Mouse (Mus musculus): ENCODE measurements around the gene Itih5. TPM values are rescaled to one million over a fixed set of nuclear protein-coding genes. Genes with fewer than 3 reads are reported as not detected.

Gene Itih5
- polyA plus RNA-seq, 1 experiment, result 4.8 TPM

- H3K4me3 ChIP-seq (replicated peaks; ENCODE audit: extremely low read depth, low read depth, low read length), result no peak overlapping the region
- WGBS, result 87% methylated on average over 9 of the region's 9 CpGs
- TF ChIP-seq CTCF (IDR thresholded peaks at IDR 0.05; ENCODE audit: insufficient read depth, low read length) (no peak), POLR2A (IDR thresholded peaks at IDR 0.05; ENCODE audit: borderline replicate concordance, extremely low read depth, low read depth, low read length) (no peak)
- no peak for DNase-seq
- H3K4me1 ChIP-seq (ENCODE audit: control insufficient read depth, insufficient read depth, low read length), result no peaks in the 10 kb centered on the region
Observed at GRCm38 (mm10) chr2:10251466-10251865, 98.1 kb downstream of the Itih5 start.

DNA sequence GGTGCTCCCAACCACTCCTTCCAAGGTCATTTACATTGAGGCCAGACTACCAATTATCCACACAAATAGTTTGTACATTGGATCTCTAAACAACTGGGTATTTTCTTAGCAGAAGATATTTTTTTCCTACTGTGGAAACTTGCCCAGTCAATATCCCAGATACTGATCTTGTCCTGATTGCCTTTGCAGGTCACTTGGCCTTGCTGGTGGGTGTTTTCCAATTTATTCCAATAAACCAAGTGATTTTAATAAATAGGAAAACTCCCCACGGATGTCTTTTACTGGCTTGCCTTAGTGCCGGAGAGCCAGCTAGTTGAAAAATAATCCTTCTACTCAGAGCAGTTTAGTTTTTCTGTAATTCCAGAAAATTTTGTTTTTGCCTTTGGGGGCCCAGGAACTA is 98.6 kb downstream of the Itih5 start:
- Histone ChIP-seq H3K4me1 (ENCODE audit: control insufficient read depth, insufficient read depth, low read length) (no peaks in the 10 kb centered on the region), H3K4me3 (replicated peaks; ENCODE audit: extremely low read depth, low read depth, low read length) (no peak overlapping the region)
- no peak for TF ChIP-seq CTCF (IDR thresholded peaks at IDR 0.05; ENCODE audit: insufficient read depth, low read length)
- TF ChIP-seq POLR2A (IDR thresholded peaks at IDR 0.05; ENCODE audit: borderline replicate concordance, extremely low read depth, low read depth, low read length), result no peak
- no peak for DNase-seq
- 87% methylated on average over 2 of the region's 2 CpGs for WGBS

- Histone ChIP-seq H3K4me3 (replicated peaks; ENCODE audit: extremely low read depth, low read depth, low read length) (no peak overlapping the region), H3K4me1 (ENCODE audit: control insufficient read depth, insufficient read depth, low read length) (no peaks in the 10 kb centered on the region)
- TF ChIP-seq CTCF (IDR thresholded peaks at IDR 0.05; ENCODE audit: insufficient read depth, low read length), result no peak
- TF ChIP-seq POLR2A (IDR thresholded peaks at IDR 0.05; ENCODE audit: borderline replicate concordance, extremely low read depth, low read depth, low read length), result no peak
- WGBS, result 81% methylated on average over 3 of the region's 3 CpGs
- no peak for DNase-seq
Observed at GRCm38 (mm10) chr2:10253351-10253750, 100.0 kb downstream of the Itih5 start.

- Histone ChIP-seq H3K4me1 (ENCODE audit: control insufficient read depth, insufficient read depth, low read length) (no peaks in the 10 kb centered on the region), H3K4me3 (replicated peaks; ENCODE audit: extremely low read depth, low read depth, low read length) (no peak overlapping the region)
- no peak for DNase-seq
- WGBS, result 67% methylated on average over 5 of the region's 5 CpGs
- no peak for TF ChIP-seq CTCF (IDR thresholded peaks at IDR 0.05; ENCODE audit: insufficient read depth, low read length)
- TF ChIP-seq POLR2A (IDR thresholded peaks at IDR 0.05; ENCODE audit: borderline replicate concordance, extremely low read depth, low read depth, low read length), result no peak
Observed at GRCm38 (mm10) chr2:10256949-10257348, 103.6 kb downstream of the Itih5 start.

- TF ChIP-seq POLR2A (IDR thresholded peaks at IDR 0.05; ENCODE audit: borderline replicate concordance, extremely low read depth, low read depth, low read length), result no peak
- no peak for TF ChIP-seq CTCF (IDR thresholded peaks at IDR 0.05; ENCODE audit: insufficient read depth, low read length)
- Histone ChIP-seq H3K4me3 (replicated peaks; ENCODE audit: extremely low read depth, low read depth, low read length) (no peak overlapping the region), H3K4me1 (ENCODE audit: control insufficient read depth, insufficient read depth, low read length) (no peaks in the 10 kb centered on the region)
- WGBS, result 40% methylated on average over 5 of the region's 5 CpGs
- DNase-seq, result no peak
Observed at GRCm38 (mm10) chr2:10258312-10258711, 104.9 kb downstream of the Itih5 start.

DNA sequence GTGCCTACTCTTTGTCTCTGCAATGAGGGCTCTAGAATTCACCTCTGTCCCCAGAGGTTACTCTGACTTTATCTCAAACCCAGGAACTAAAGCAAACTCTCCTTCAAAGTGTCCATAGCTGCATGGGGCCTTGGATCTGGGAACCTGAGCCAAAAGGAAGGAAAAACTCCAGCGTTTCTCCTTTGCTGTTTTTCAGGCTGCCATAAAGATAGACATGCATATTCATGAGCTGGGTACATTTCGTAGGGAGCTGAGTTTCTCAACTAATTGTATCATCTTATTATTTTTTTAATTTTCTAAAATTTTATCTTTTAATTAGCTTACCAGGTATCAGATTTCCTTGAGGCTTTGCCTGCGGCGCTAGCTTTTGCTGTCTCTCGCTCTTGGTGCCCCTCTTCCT is 106.7 kb downstream of the Itih5 start:
- no peak overlapping the region for H3K4me3 ChIP-seq (replicated peaks; ENCODE audit: extremely low read depth, low read depth, low read length)
- 72% methylated on average over 5 of the region's 5 CpGs for WGBS
- no peak for DNase-seq
- no peaks in the 10 kb centered on the region for H3K4me1 ChIP-seq (ENCODE audit: control insufficient read depth, insufficient read depth, low read length)
- TF ChIP-seq CTCF (IDR thresholded peaks at IDR 0.05; ENCODE audit: insufficient read depth, low read length) (no peak), POLR2A (IDR thresholded peaks at IDR 0.05; ENCODE audit: borderline replicate concordance, extremely low read depth, low read depth, low read length) (no peak)

- DNase-seq, result no peak
- no peaks in the 10 kb centered on the region for H3K4me1 ChIP-seq (ENCODE audit: control insufficient read depth, insufficient read depth, low read length)
- TF ChIP-seq POLR2A (IDR thresholded peaks at IDR 0.05; ENCODE audit: borderline replicate concordance, extremely low read depth, low read depth, low read length), result no peak
- no peak for TF ChIP-seq CTCF (IDR thresholded peaks at IDR 0.05; ENCODE audit: insufficient read depth, low read length)
- no peak overlapping the region for H3K4me3 ChIP-seq (replicated peaks; ENCODE audit: extremely low read depth, low read depth, low read length)
- 56% methylated on average over 5 of the region's 5 CpGs for WGBS
Observed at GRCm38 (mm10) chr2:10261337-10261736, 108.0 kb downstream of the Itih5 start.

DNA sequence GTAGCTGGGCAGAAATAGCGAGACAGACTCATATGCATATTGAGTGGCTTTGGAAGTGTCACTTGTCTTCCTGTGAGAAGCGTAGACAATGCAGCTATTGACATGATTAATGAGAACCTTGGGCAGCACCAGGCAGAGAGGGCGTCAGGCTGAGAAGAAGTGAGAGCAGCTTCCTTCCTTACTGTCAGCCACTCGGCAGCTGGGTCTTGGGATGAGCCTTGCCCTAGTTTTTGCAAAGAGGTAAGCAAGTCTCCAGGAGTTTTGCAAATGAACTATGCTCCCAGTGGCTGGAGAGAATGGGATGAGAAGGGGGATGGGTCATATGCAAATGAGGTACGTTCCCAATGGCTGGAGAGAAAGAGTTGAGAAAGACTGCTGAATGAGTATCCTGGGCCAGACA is 109.4 kb downstream of the Itih5 start:
- H3K4me3 ChIP-seq (replicated peaks; ENCODE audit: extremely low read depth, low read depth, low read length), result no peak overlapping the region
- no peak for TF ChIP-seq CTCF (IDR thresholded peaks at IDR 0.05; ENCODE audit: insufficient read depth, low read length)
- TF ChIP-seq POLR2A (IDR thresholded peaks at IDR 0.05; ENCODE audit: borderline replicate concordance, extremely low read depth, low read depth, low read length), result no peak
- 30% methylated on average over 5 of the region's 5 CpGs for WGBS
- no peak for DNase-seq
- H3K4me1 ChIP-seq (ENCODE audit: control insufficient read depth, insufficient read depth, low read length), result no peaks in the 10 kb centered on the region

- DNase-seq, result no peak
- TF ChIP-seq POLR2A (IDR thresholded peaks at IDR 0.05; ENCODE audit: borderline replicate concordance, extremely low read depth, low read depth, low read length) (no peak), CTCF (IDR thresholded peaks at IDR 0.05; ENCODE audit: insufficient read depth, low read length) (no peak)
- H3K4me3 ChIP-seq (replicated peaks; ENCODE audit: extremely low read depth, low read depth, low read length), result no peak overlapping the region
- no peaks in the 10 kb centered on the region for H3K4me1 ChIP-seq (ENCODE audit: control insufficient read depth, insufficient read depth, low read length)
- WGBS, result 56% methylated on average over 7 of the region's 7 CpGs
Observed at GRCm38 (mm10) chr2:10263909-10264489, 110.6 kb downstream of the Itih5 start.

GRCm38 (mm10) chr2:10265881-10266280 is 112.5 kb downstream of the Itih5 start:
- Histone ChIP-seq H3K4me3 (replicated peaks; ENCODE audit: extremely low read depth, low read depth, low read length) (no peak overlapping the region), H3K4me1 (ENCODE audit: control insufficient read depth, insufficient read depth, low read length) (no peaks in the 10 kb centered on the region)
- TF ChIP-seq CTCF (IDR thresholded peaks at IDR 0.05; ENCODE audit: insufficient read depth, low read length) (no peak), POLR2A (IDR thresholded peaks at IDR 0.05; ENCODE audit: borderline replicate concordance, extremely low read depth, low read depth, low read length) (no peak)
- 68% methylated on average over 5 of the region's 5 CpGs for WGBS
- no peak for DNase-seq

Measured in lung, adult 2 months (tissue).